Mouse (Mus musculus): ENCODE results near the gene Gm17455. TPM values are rescaled to one million over a fixed set of nuclear protein-coding genes. Genes with fewer than 3 reads are reported as not detected.

Gene Gm17455
- polyA plus RNA-seq (2017; shearing (Covaris generic)): under 1 TPM; 0.41 to 0.69 TPM

DNA sequence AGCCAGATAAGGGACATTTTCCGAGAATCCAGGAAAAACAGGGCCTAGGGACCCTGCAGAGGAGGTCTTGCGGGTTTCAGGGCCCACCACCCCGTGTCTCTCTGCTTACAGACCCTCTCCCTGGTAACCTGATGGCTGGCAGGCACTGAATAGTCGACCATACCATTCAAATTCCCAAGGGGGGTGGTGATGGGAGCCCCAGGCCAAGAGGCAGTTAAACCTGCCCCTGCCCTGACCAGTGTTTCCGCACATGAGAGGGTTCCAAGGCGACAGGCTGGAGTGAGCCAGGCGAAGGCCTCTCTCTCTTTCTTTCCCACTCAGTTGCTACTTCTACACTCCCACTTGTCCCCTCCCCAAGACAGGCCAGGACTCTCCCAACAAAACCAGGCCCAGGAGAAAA lies at the start of gene Gm17455:
Gm17455 (plus strand) TSS at position 278 of the 400 bp plus-strand sequence.

Other genes starting within 250 kb of the Gm17455 start
- under 1 TPM; 0.14 to 0.75 TPM for gene Chst3, start 180.5 kb upstream of the Gm17455 start, polyA plus RNA-seq (2017; shearing (Covaris generic))
- gene Psap, start 122.1 kb upstream of the Gm17455 start, polyA plus RNA-seq (2017; shearing (Covaris generic)): 100 to 1,000 TPM; 386 to 411 TPM
- 100 to 1,000 TPM; 142 to 254 TPM for gene Vsir, start 52.9 kb upstream of the Gm17455 start, polyA plus RNA-seq (2017; shearing (Covaris generic))

Measured in activated CD4-positive, CD25-positive, alpha-beta regulatory T cell (primary cell).